Comparison of ENCODE assay signal across 10 mouse cellular contexts in genomic region chr5:142583616-142584126, GRCm38 (mm10). TPM values are rescaled to one million over a fixed set of nuclear protein-coding genes. Genes with fewer than 3 reads are reported as not detected.
DNase-seq lines count a peak whose midpoint lies in the region; ATAC-seq lines count a peak whose summit lies in the region.
"Had no signal": no experiment of that assay in that cellular context is flagged by ENCODE, and none has a peak within 500 bp of the region (broad histone marks: within the 10 kb centered on the region; RNA-seq: fewer than 3 reads in every experiment).

No protein-coding gene starts in this region.

- no peak overlapping the region for H3K9ac ChIP-seq in forebrain, embryonic 14.5 days (ENCODE audit: low read length)
- no peak overlapping the region for H3K9ac ChIP-seq in liver, embryonic 12.5 days

- H3K9me3 ChIP-seq in forebrain, embryonic 14.5 days (replicated peaks; ENCODE audit: control insufficient read depth, low read length), result no peaks in the 10 kb centered on the region
- H3K9me3 ChIP-seq in liver, embryonic 12.5 days (replicated peaks), result no peaks in the 10 kb centered on the region

- 8% methylated on average over 14 of the region's 14 CpGs for WGBS in forebrain, embryonic 14.5 days
- WGBS in liver, embryonic 12.5 days (ENCODE audit: insufficient replicate concordance), result 56% methylated on average over 14 of the region's 14 CpGs

- no peak overlapping the region for H3K4me3 ChIP-seq in forebrain, embryonic 14.5 days (ENCODE audit: low read depth, low read length)
- no peak overlapping the region for H3K4me3 ChIP-seq in liver, embryonic 12.5 days

- no peaks in the 10 kb centered on the region for H3K27me3 ChIP-seq in forebrain, embryonic 14.5 days (replicated peaks; ENCODE audit: control insufficient read depth, insufficient read depth, low read length)
- H3K27me3 ChIP-seq in liver, embryonic 12.5 days (replicated peaks), result no peaks in the 10 kb centered on the region; the same call in 1 of the 2 replicates

- H3K27ac ChIP-seq in forebrain, embryonic 14.5 days (ENCODE audit: low read depth, low read length), result peak overlapping the region; percentile 83
- H3K27ac ChIP-seq in liver, embryonic 12.5 days, result no peak overlapping the region

- DNase-seq in cerebellum, adult 9-11 months, result peak; percentile 49
- DNase-seq in cerebellum, adult 8-10 months, result no peak
- DNase-seq in forebrain, embryonic 14.5 days (ENCODE audit: low spot score), result peak; percentile 92
- peak; percentile 44 to 57 for DNase-seq in left cerebral cortex, adult 18-20 months (ENCODE audit: low spot score in 2 of 2)
- DNase-seq in retina, postnatal 1 day, result peak; percentile 89
- DNase-seq in yolk sac, embryonic 10.5 days (ENCODE audit: low spot score), result no peak
- DNase-seq in kidney, adult 11 months, result no peak
- DNase-seq: kidney, adult 9 months had no signal

- peaks cover 11% of the 10 kb centered on the region for H3K36me3 ChIP-seq in forebrain, embryonic 14.5 days (ENCODE audit: control insufficient read depth, insufficient read depth, low read length)
- peaks cover 4% of the 10 kb centered on the region; the same call in 1 of the 2 replicates for H3K36me3 ChIP-seq in liver, embryonic 12.5 days

- peaks cover 16% of the 10 kb centered on the region for H3K4me1 ChIP-seq in forebrain, embryonic 14.5 days (ENCODE audit: control insufficient read depth, insufficient read depth, low read length)
- H3K4me1 ChIP-seq in liver, embryonic 12.5 days, result 0 out of 2 replicates have a peak, but pooled peaks cover 8% of the 10 kb centered on the region

- ATAC-seq in forebrain, embryonic 14.5 days, result peak; percentile 93
- ATAC-seq in liver, embryonic 12.5 days, result no peak

- peak overlapping the region; percentile 6; the same call in 1 of the 2 replicates for H3K4me2 ChIP-seq in forebrain, embryonic 14.5 days (ENCODE audit: low read length)
- H3K4me2 ChIP-seq in liver, embryonic 12.5 days, result no peak overlapping the region

RNA-seq across cellular contexts. Expression of gene Mmd2, which starts 24.9 kb away (rescaled TPM):
- 71.9 and 75.1 TPM in 2 replicates for polyA plus RNA-seq in forebrain, embryonic 14.5 days (2014; fragmentation: Nextera tagmentation; extraction: Ambion mirVana)
- total RNA-seq in left cerebral cortex, adult 18-20 months (2021), result 100 to 1,000 TPM; 102 to 105 TPM
- 15.3 and 17.3 TPM in 2 replicates for polyA plus RNA-seq in liver, embryonic 12.5 days (2016; fragmentation: Nextera tagmentation; extraction: Ambion mirVana)
- polyA plus RNA-seq: C2C12 had no signal

RNA-seq across cellular contexts. Expression of gene Radil, which starts 32.8 kb away (rescaled TPM):
- polyA plus RNA-seq in forebrain, embryonic 14.5 days (2014; fragmentation: Nextera tagmentation; extraction: Ambion mirVana), result 5.9 and 10.0 TPM in 2 replicates
- total RNA-seq in left cerebral cortex, adult 18-20 months (2021), result 10 to 100 TPM; 14.1 to 15.4 TPM
- polyA plus RNA-seq in liver, embryonic 12.5 days (2016; fragmentation: Nextera tagmentation; extraction: Ambion mirVana), result 0.43 and 0.54 TPM in 2 replicates

RNA-seq across cellular contexts. Expression of gene Wipi2, which starts 43.8 kb away (rescaled TPM):
- 41.5 and 49.4 TPM in 2 replicates for polyA plus RNA-seq in forebrain, embryonic 14.5 days (2014; fragmentation: Nextera tagmentation; extraction: Ambion mirVana)
- 100 to 1,000 TPM in 1 of 2 experiments, 10 to 100 TPM in 1; 93.2 to 102 TPM for total RNA-seq in left cerebral cortex, adult 18-20 months (2021)
- 46.7 and 50.1 TPM in 2 replicates for polyA plus RNA-seq in liver, embryonic 12.5 days (2016; fragmentation: Nextera tagmentation; extraction: Ambion mirVana)

RNA-seq across cellular contexts. Expression of gene Papolb, which starts 53.8 kb away (rescaled TPM):
- 0.15 and 0.27 TPM in 2 replicates for polyA plus RNA-seq in forebrain, embryonic 14.5 days (2014; fragmentation: Nextera tagmentation; extraction: Ambion mirVana)
- under 1 TPM; 0.81 to 0.91 TPM for total RNA-seq in left cerebral cortex, adult 18-20 months (2021)
- 0.05 TPM in 1 of 2 replicates, not detected in the other for polyA plus RNA-seq in liver, embryonic 12.5 days (2016; fragmentation: Nextera tagmentation; extraction: Ambion mirVana)

Comparison
In these comparisons a context has a peak if more than half of its experiments do, and no peak if none do; other contexts are left out.
1. DNase-seq: peak in cerebellum, adult 9-11 months (single experiment), forebrain, embryonic 14.5 days (single experiment), left cerebral cortex, adult 18-20 months (2 of 2) and retina, postnatal 1 day (single experiment); none in cerebellum, adult 8-10 months (single experiment), yolk sac, embryonic 10.5 days (single experiment) and kidney, adult 11 months (single experiment).